Mouse (Mus musculus) gastrocnemius, adult 2 months (tissue): ENCODE data around the gene Gria1. TPM values are rescaled to one million over a fixed set of nuclear protein-coding genes. Genes with fewer than 3 reads are reported as not detected.

ENCODE experiments used
- DNase-seq: peaks from one replicate; pipeline ENCODE4 v3.0.0; 2022
- H3K27ac ChIP-seq: fragments of 200-600 bp; 2 replicates; pipeline ENCODE4 v1.8.1; 2022; ENCODE audit warnings: mild to moderate bottlenecking
- H3K4me3 ChIP-seq: fragments of 200-600 bp; 2 replicates; pipeline ENCODE4 v1.8.1; 2022; ENCODE audit warnings: mild to moderate bottlenecking, moderate library complexity
- CTCF ChIP-seq: fragments of 200-600 bp; IDR thresholded peaks from 2 replicates; pipeline ENCODE4 v1.8.1; 2022; ENCODE audit warnings: antibody characterized with exemption, mild to moderate bottlenecking, moderate library complexity
- intact Hi-C: fragments of 180-260 bp; cut with DNase I; formaldehyde crosslinking; loops from one replicate; pipeline ENCODE4 v1.15.1; 2025
- total RNA-seq, 2 experiments: library from RNA; stranded (reverse); gene quantifications; 2 replicates each; pipeline ENCODE4 v1.2.3; 2021

Gria1 gene
- total RNA-seq, 2 experiments from 2014 or later: 0.06 TPM; not detected in 1

DNA sequence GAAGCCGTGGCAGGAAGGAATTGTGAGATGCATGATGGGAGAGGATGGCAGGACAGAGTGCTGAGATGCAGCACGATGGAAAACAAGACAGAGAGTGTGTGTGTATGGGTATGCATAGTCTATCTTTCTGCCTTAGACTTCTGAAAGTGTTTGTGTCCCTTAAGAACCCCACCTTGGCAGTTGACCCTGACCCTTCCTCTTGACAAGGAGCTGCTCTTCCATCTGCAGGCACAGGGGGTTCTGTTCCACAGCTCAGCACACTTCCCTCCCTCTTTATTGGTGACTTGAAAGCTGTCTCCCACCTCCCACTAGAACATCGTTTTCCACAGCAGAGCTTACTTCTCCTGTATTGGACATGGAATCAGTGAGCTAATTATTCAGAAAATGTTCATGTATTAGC, 148.2 kb downstream of the Gria1 start:
- H3K27ac ChIP-seq: no peak overlapping the region
- no peak for DNase-seq
- intact Hi-C loops: no loop called here

GRCm38 (mm10) chr11:57160076-57160475, 148.9 kb downstream of the Gria1 start:
- TF ChIP-seq CTCF: no peak
- no peak overlapping the region for H3K27ac ChIP-seq
- DNase-seq: no peak
- intact Hi-C loops: no loop called here
- H3K4me3 ChIP-seq: no peak overlapping the region

More for the DNA sequence above, 148.2 kb downstream of the Gria1 start:
- H3K4me3 ChIP-seq: no peak overlapping the region
- TF ChIP-seq CTCF: no peak

DNA sequence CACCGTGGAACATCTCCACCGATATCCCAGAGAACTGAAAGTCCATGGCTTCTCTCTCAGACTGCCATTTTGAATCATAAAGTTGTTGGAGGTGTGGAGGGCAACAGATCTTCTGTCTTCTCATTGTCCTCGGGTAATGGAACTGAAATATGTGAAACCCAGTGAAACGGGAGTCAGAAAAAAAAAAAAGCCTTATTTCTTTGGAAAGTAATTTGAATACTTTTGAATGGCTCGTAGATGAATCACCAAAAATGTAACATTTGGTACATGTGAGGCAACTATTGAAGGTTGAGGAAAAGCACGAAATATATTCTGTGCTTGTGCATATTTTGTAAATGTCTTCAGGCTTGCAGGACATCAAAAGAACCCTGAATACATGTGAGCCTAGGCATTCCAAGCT, 151.7 kb downstream of the Gria1 start:
- no peak for TF ChIP-seq CTCF

GRCm38 (mm10) chr11:57170058-57170457, 158.9 kb downstream of the Gria1 start:
- intact Hi-C loops: no loop called here
- no peak for DNase-seq
- no peak for TF ChIP-seq CTCF
- no peak overlapping the region for H3K27ac ChIP-seq
- no peak overlapping the region for H3K4me3 ChIP-seq

More for the DNA sequence above, 151.7 kb downstream of the Gria1 start:
- intact Hi-C loops: no loop called here
- no peak overlapping the region for H3K27ac ChIP-seq
- DNase-seq: no peak
- no peak overlapping the region for H3K4me3 ChIP-seq

DNA sequence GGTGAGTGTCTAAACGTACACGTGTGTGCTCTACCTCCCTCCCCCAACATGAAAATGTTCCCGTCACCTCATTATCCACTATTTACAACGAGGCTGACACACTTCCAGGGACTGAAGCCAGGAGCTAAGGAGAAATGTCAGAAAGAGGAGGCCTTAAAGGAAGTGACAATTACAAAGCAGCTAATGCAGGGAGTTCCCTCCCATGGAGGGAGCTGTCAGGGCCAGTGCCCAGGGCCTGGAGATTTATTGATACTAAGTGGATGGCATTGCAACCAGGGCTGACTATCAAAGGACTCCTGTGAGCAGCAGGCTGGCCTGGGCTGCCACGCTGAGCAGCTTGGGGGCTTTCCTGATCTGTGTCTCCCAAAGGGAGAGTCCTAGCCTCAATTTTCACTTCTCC, 163.0 kb downstream of the Gria1 start:
- no peak for TF ChIP-seq CTCF
- intact Hi-C loops: no loop called here
- no peak for DNase-seq
- H3K4me3 ChIP-seq: no peak overlapping the region
- no peak overlapping the region for H3K27ac ChIP-seq

DNA sequence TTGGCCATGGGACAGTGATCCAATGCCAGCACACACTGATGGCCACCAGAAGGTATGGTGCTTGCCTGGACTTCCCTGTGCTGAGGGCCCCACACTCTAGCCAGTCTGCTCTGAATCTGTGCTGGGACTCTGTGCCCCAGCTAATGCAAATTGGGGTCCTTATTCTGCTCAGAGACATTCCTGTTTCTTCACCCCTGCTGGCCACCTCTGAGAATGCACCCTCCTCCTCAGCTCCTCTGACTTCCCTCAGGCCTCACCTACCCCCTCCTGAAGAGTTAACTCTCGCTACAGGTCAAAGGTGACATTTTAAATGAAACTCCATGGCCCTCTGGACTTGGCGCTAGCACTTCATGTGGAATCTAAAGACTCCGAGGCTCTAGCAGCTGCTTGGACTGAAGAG, 165.4 kb downstream of the Gria1 start:
- Histone ChIP-seq H3K4me3 (no peak overlapping the region), H3K27ac (no peak overlapping the region)
- DNase-seq: no peak
- TF ChIP-seq CTCF: no peak; the same call in 1 of the 2 replicates
- intact Hi-C loops: no loop called here

DNA sequence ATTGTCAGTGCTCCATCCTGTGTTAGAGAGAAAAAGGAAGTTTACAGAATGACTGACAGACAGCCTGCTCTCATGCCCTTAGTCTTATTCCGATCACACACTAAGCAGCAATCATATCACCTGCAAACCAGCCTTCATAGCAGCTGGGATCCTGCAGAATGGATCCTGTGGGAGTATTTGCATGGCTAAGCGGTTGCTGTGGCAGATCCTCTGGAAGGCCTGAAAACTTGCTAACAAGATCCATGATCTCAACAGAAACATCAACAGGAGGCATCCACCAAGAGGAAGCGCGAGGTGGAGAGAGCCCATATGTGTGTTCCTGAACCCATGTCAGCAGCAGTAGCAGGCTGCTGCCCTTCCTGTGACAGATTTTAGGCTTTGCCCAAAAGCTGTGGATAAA, 173.0 kb downstream of the Gria1 start:
- Histone ChIP-seq H3K27ac (no peak overlapping the region), H3K4me3 (no peak overlapping the region)
- intact Hi-C loops: no loop called here
- TF ChIP-seq CTCF: no peak
- DNase-seq: no peak

GRCm38 (mm10) chr11:57185110-57185509, 173.9 kb downstream of the Gria1 start:
- no peak for TF ChIP-seq CTCF
- no peak for DNase-seq
- H3K27ac ChIP-seq: no peak overlapping the region
- no peak overlapping the region for H3K4me3 ChIP-seq
- intact Hi-C loops: no loop called here

- H3K4me3 ChIP-seq: no peak overlapping the region
- TF ChIP-seq CTCF: no peak
- intact Hi-C loops: no loop called here
- no peak overlapping the region for H3K27ac ChIP-seq
- DNase-seq: no peak
Measured at GRCm38 (mm10) chr11:57189391-57189790, 178.2 kb downstream of the Gria1 start.

GRCm38 (mm10) chr11:57194746-57195145, 183.6 kb downstream of the Gria1 start:
- H3K27ac ChIP-seq: no peak overlapping the region
- intact Hi-C loops: no loop called here
- TF ChIP-seq CTCF: no peak

DNA sequence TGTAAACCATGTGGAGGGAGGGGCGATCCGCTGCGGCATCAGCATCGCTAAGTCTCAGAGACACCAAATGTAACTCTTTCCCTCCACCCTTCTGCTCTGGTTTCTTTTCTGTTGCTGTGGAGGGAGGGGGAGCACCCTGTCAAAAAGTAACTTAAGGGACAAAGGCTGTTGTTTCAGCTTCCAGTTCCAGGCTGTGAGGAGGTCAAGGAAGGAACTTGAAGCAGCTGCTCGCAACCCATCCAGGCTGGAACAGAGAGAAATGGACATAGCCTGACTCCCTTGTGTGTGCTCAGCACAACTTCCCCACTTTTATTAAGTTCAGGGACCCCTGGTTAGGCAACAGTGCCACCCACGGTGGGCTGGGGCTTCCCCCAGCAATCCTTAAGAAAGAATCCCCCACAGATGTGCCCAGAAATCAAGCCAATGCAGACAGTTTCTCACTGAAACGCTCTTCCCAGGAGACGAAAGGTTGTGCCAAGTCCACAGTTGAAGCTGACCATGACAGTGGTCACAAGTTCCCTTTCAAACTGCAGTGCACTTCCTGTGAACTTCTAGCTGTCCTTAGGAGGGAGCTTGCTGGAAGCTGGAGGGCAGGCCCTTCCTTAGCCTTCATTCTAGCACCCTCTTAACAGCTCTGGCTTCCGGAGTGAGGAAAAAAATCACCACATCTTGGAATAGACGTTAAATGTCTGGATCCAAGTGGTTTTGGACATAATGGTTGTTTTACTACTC, 190.2 kb downstream of the Gria1 start:
- no peak for TF ChIP-seq CTCF
- intact Hi-C loops: no loop called here
- Histone ChIP-seq H3K27ac (no peak overlapping the region), H3K4me3 (no peak overlapping the region)
- no peak for DNase-seq

More at GRCm38 (mm10) chr11:57194746-57195145, 183.6 kb downstream of the Gria1 start:
- no peak for DNase-seq
- no peak overlapping the region for H3K4me3 ChIP-seq

DNA sequence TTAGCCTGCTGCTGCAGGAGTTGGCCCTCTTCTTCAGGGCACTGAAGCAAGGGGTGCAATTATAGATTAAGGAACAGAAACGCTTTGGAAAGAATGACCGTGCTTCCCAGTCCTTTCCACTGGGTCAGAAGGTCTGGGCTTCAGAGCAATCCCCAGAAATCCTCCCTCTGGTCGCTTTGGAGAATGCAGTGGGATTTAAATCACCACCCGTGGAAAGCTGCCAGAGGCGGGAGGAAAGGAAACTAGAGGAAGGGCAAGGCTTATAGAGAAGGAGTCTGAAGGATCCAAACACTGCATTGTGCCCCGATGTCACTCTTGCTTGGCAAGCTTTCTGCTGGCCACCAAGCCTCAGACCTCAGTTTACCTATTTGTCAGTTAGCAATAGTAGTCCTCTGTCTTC, 193.2 kb downstream of the Gria1 start:
- intact Hi-C loops: no loop called here
- H3K27ac ChIP-seq: no peak overlapping the region
- DNase-seq: no peak

DNA sequence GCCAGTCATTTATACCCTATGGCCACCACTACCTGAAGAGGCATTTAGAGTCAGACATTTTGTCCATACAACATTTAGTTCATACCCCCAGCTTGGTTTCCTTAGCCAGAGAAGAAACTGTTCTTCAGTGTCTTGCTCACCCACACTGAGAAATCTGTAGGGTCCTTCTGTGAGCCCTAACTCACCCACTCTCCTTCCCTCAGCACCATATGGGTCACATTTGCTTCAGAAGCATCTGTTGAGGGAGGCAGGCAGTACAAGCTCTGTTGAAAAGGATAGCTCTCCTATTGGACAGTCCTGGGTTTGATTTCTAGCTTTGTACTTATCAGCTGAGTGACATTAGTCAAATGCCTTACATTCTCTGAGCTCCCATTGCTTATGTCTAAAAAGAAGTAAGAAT, 196.1 kb downstream of the Gria1 start:
- TF ChIP-seq CTCF: no peak
- no peak for DNase-seq
- H3K27ac ChIP-seq: no peak overlapping the region
- H3K4me3 ChIP-seq: no peak overlapping the region
- intact Hi-C loops: no loop called here

More for the DNA sequence above, 193.2 kb downstream of the Gria1 start:
- no peak for TF ChIP-seq CTCF
- no peak overlapping the region for H3K4me3 ChIP-seq

- intact Hi-C loops: no loop called here
- no peak for DNase-seq
- H3K27ac ChIP-seq: no peak overlapping the region
- no peak for TF ChIP-seq CTCF
- H3K4me3 ChIP-seq: no peak overlapping the region
Measured at GRCm38 (mm10) chr11:57214079-57214478, 202.9 kb downstream of the Gria1 start.
